Mouse (Mus musculus) bone marrow macrophage, adult 2 months (primary cell): ENCODE measurements around the gene Prh1.
"Not testable (repeated sequence)": the region's sequence is repeated elsewhere in the genome, so short reads cannot be mapped to it uniquely, and the experiment has no call there.

Source experiments
- CTCF ChIP-seq: IDR thresholded peaks from 2 replicates; pipeline ENCODE4 v1.5.1; 2012; ENCODE audit warnings: low read depth, mild to moderate bottlenecking, low read length, moderate library complexity
- POLR2A ChIP-seq: IDR thresholded peaks from 2 replicates; pipeline ENCODE4 v1.6.1; 2012; ENCODE audit warnings: mild to moderate bottlenecking, low read depth, low read length, borderline replicate concordance

GRCm38 (mm10) chr6:132569509-132569908, at the start of gene Prh1:
- TF ChIP-seq CTCF, POLR2A: not testable (repeated sequence)
